Mouse (Mus musculus): ENCODE results near the gene Acot7. TPM values are rescaled to one million over a fixed set of nuclear protein-coding genes. Genes with fewer than 3 reads are reported as not detected.

Gene Acot7
- polyA plus RNA-seq, 1 experiment: 523 TPM

- H3K27me3 ChIP-seq (ENCODE audit: control insufficient read depth, insufficient read depth, low read length): peaks cover 3% of the 10 kb centered on the region; the same call in 1 of the 2 replicates
- no peak for DNase-seq
- TF ChIP-seq CTCF (IDR thresholded peaks at IDR 0.05; ENCODE audit: borderline replicate concordance, insufficient read depth, low read depth, low read length) (no peak), POLR2A (IDR thresholded peaks at IDR 0.05; ENCODE audit: borderline replicate concordance, insufficient read depth, low read length) (no peak)
- H3K4me3 ChIP-seq (replicated peaks; ENCODE audit: insufficient read depth, low read depth, low read length): no peak overlapping the region
- 77% methylated on average over 5 of the region's 5 CpGs for WGBS
- H3K4me1 ChIP-seq (ENCODE audit: control insufficient read depth, insufficient read depth, low read length): peaks cover 5% of the 10 kb centered on the region; the same call in 1 of the 2 replicates
- no peak overlapping the region for H3K27ac ChIP-seq (ENCODE audit: insufficient read depth, low read length)
Measured at GRCm38 (mm10) chr4:152133213-152133612, 44.7 kb upstream of the Acot7 start.

GRCm38 (mm10) chr4:152134507-152134906 lies 43.4 kb upstream of the Acot7 start:
- no peak overlapping the region for H3K4me3 ChIP-seq (replicated peaks; ENCODE audit: insufficient read depth, low read depth, low read length)
- no peak overlapping the region for H3K27ac ChIP-seq (ENCODE audit: insufficient read depth, low read length)

GRCm38 (mm10) chr4:152135363-152135762 lies 42.6 kb upstream of the Acot7 start:
- 87% methylated on average over 12 of the region's 12 CpGs for WGBS
- no peak overlapping the region for H3K27ac ChIP-seq (ENCODE audit: insufficient read depth, low read length)
- DNase-seq: no peak
- TF ChIP-seq CTCF (IDR thresholded peaks at IDR 0.05; ENCODE audit: borderline replicate concordance, insufficient read depth, low read depth, low read length) (no peak), POLR2A (IDR thresholded peaks at IDR 0.05; ENCODE audit: borderline replicate concordance, insufficient read depth, low read length) (no peak)
- H3K4me1 ChIP-seq (ENCODE audit: control insufficient read depth, insufficient read depth, low read length): peaks cover 8% of the 10 kb centered on the region
- H3K4me3 ChIP-seq (replicated peaks; ENCODE audit: insufficient read depth, low read depth, low read length): no peak overlapping the region
- H3K27me3 ChIP-seq (ENCODE audit: control insufficient read depth, insufficient read depth, low read length): peaks cover 3% of the 10 kb centered on the region; the same call in 1 of the 2 replicates

More at GRCm38 (mm10) chr4:152134507-152134906, 43.4 kb upstream of the Acot7 start:
- peak in 1 of 2 experiments; percentile 43 for DNase-seq
- TF ChIP-seq POLR2A (IDR thresholded peaks at IDR 0.05; ENCODE audit: borderline replicate concordance, insufficient read depth, low read length) (no peak), CTCF (IDR thresholded peaks at IDR 0.05; ENCODE audit: borderline replicate concordance, insufficient read depth, low read depth, low read length) (peak; percentile 72)
- peaks cover 3% of the 10 kb centered on the region; the same call in 1 of the 2 replicates for H3K27me3 ChIP-seq (ENCODE audit: control insufficient read depth, insufficient read depth, low read length)
- H3K4me1 ChIP-seq (ENCODE audit: control insufficient read depth, insufficient read depth, low read length): peaks cover 8% of the 10 kb centered on the region

GRCm38 (mm10) chr4:152136112-152136875 lies 41.6 kb upstream of the Acot7 start:
- Histone ChIP-seq H3K4me3 (replicated peaks; ENCODE audit: insufficient read depth, low read depth, low read length) (no peak overlapping the region), H3K27me3 (ENCODE audit: control insufficient read depth, insufficient read depth, low read length) (peaks cover 2% of the 10 kb centered on the region; the same call in 1 of the 2 replicates), H3K27ac (ENCODE audit: insufficient read depth, low read length) (no peak overlapping the region), H3K4me1 (ENCODE audit: control insufficient read depth, insufficient read depth, low read length) (peaks cover 8% of the 10 kb centered on the region)
- 40% methylated on average over 6 of the region's 6 CpGs for WGBS
- TF ChIP-seq CTCF (IDR thresholded peaks at IDR 0.05; ENCODE audit: borderline replicate concordance, insufficient read depth, low read depth, low read length): peak; percentile 62; the same call in 1 of the 2 replicates
- no peak for TF ChIP-seq POLR2A (IDR thresholded peaks at IDR 0.05; ENCODE audit: borderline replicate concordance, insufficient read depth, low read length)
- no peak for DNase-seq

GRCm38 (mm10) chr4:152136876-152137250 lies 41.1 kb upstream of the Acot7 start:
- no peaks in the 10 kb centered on the region for H3K27me3 ChIP-seq (ENCODE audit: control insufficient read depth, insufficient read depth, low read length)
- peaks cover 6% of the 10 kb centered on the region for H3K4me1 ChIP-seq (ENCODE audit: control insufficient read depth, insufficient read depth, low read length)
- 98% methylated on average over 2 of the region's 2 CpGs for WGBS
- H3K27ac ChIP-seq (ENCODE audit: insufficient read depth, low read length): no peak overlapping the region
- no peak overlapping the region for H3K4me3 ChIP-seq (replicated peaks; ENCODE audit: insufficient read depth, low read depth, low read length)
- TF ChIP-seq POLR2A (IDR thresholded peaks at IDR 0.05; ENCODE audit: borderline replicate concordance, insufficient read depth, low read length) (no peak), CTCF (IDR thresholded peaks at IDR 0.05; ENCODE audit: borderline replicate concordance, insufficient read depth, low read depth, low read length) (no peak)
- DNase-seq: no peak

GRCm38 (mm10) chr4:152138497-152139260 lies 39.3 kb upstream of the Acot7 start:
- DNase-seq: peak; percentile 73 to 79
- Histone ChIP-seq H3K27me3 (ENCODE audit: control insufficient read depth, insufficient read depth, low read length) (no peaks in the 10 kb centered on the region), H3K4me3 (replicated peaks; ENCODE audit: insufficient read depth, low read depth, low read length) (peak overlapping the region; percentile 59), H3K27ac (ENCODE audit: insufficient read depth, low read length) (no peak overlapping the region), H3K4me1 (ENCODE audit: control insufficient read depth, insufficient read depth, low read length) (peaks cover 3% of the 10 kb centered on the region)
- 3% methylated on average over 48 of the region's 51 CpGs for WGBS
- TF ChIP-seq CTCF (IDR thresholded peaks at IDR 0.05; ENCODE audit: borderline replicate concordance, insufficient read depth, low read depth, low read length) (peak; percentile 87), POLR2A (IDR thresholded peaks at IDR 0.05; ENCODE audit: borderline replicate concordance, insufficient read depth, low read length) (no peak)

GRCm38 (mm10) chr4:152140441-152140840 lies 37.5 kb upstream of the Acot7 start:
- TF ChIP-seq POLR2A (IDR thresholded peaks at IDR 0.05; ENCODE audit: borderline replicate concordance, insufficient read depth, low read length) (no peak), CTCF (IDR thresholded peaks at IDR 0.05; ENCODE audit: borderline replicate concordance, insufficient read depth, low read depth, low read length) (peak; percentile 66)
- Histone ChIP-seq H3K4me3 (replicated peaks; ENCODE audit: insufficient read depth, low read depth, low read length) (no peak overlapping the region), H3K27ac (ENCODE audit: insufficient read depth, low read length) (no peak overlapping the region), H3K4me1 (ENCODE audit: control insufficient read depth, insufficient read depth, low read length) (peaks cover 3% of the 10 kb centered on the region), H3K27me3 (ENCODE audit: control insufficient read depth, insufficient read depth, low read length) (no peaks in the 10 kb centered on the region)
- 34% methylated on average over 6 of the region's 6 CpGs for WGBS
- DNase-seq: peak; percentile 29 to 47
